Mouse (Mus musculus) olfactory bulb, adult 2 months (tissue): ENCODE measurements around the gene Uri1.

ENCODE experiments used
- CTCF ChIP-seq: fragments of 200-500 bp; IDR thresholded peaks from 2 replicates; pipeline ENCODE4 v1.5.1; 2012; ENCODE audit warnings: low read depth, mild to moderate bottlenecking, low read length, moderate library complexity; ENCODE audit not compliant: insufficient read depth
- POLR2A ChIP-seq: fragments of 200-500 bp; IDR thresholded peaks from 2 replicates; pipeline ENCODE4 v1.6.1; 2012; ENCODE audit warnings: mild to moderate bottlenecking, low read depth, low read length, moderate library complexity; ENCODE audit not compliant: insufficient read depth

DNA sequence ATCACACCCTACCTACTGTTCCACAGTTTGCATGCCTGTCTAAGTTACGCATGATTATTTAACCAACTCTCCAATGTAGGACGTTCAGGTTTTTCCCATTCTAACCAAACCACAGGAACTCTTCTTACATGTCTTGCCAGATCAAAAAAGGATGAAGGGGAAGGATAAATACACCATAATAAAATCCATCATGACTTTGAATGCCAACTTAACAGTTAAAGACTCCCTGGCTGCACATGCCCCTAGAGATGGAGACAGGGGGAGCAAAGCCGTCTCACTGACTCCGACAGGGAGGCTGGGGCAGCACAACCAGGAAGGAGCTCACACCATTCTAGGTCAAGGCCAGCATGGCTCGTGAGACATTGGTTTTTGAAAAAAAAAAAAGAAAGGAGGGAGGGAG, 8.0 kb downstream of the Uri1 start:
- TF ChIP-seq CTCF (no peak), POLR2A (no peak)
